Mouse (Mus musculus) gastrocnemius, postnatal 36 days (tissue): ENCODE measurements around the gene Sult1d1. TPM values are rescaled to one million over a fixed set of nuclear protein-coding genes. Genes with fewer than 3 reads are reported as not detected.
"Not testable (repeated sequence)": the region's sequence is repeated elsewhere in the genome, so short reads cannot be mapped to it uniquely, and the experiment has no call there.

ENCODE experiments used
- DNase-seq, 2 experiments: peaks; one replicate each; pipeline ENCODE4 v3.0.0; 2022
- intact Hi-C: fragments of 180-260 bp; cut with DNase I; formaldehyde crosslinking; loops from one replicate; pipeline ENCODE4 v1.15.1; 2025
- long read RNA-seq, 2 experiments: library from polyadenylated mRNA; stranded (forward); transcript quantifications; one replicate each; pipeline ENCODE4 v2.0.0; 2021
- total RNA-seq, 2 experiments: library from RNA; stranded (reverse); gene quantifications; 2 replicates each; pipeline ENCODE4 v1.2.3; 2021

The Sult1d1 gene
- not detected for total RNA-seq
- long read RNA-seq, experiment 1, result 0 reads
- long read RNA-seq, experiment 2, result 0 reads

GRCm38 (mm10) chr5:87568845-87569244 lies at the start of gene Sult1d1:
Gene Sult1d1 (minus strand): TSS chr5:87569027.
- intact Hi-C loops, result no loop called here
- DNase-seq, result no peak

DNA sequence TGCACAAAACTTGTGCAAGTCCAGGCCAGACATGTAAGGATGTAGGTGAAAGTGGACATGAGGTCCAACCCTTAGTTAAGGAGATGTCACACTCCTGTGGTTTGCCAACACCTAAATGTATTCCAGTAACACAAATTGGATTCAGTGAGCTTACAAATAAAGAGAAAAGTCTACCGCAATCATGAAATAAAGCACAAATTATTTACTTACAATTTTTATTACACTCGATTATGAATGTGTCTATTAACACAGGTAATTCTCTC lies 46.2 kb upstream of the Sult1d1 start:
- intact Hi-C loops, result no loop called here
- no peak for DNase-seq

- DNase-seq, result no peak
- intact Hi-C loops, result no loop called here
Observed at GRCm38 (mm10) chr5:87614364-87615127, 45.7 kb upstream of the Sult1d1 start.

DNA sequence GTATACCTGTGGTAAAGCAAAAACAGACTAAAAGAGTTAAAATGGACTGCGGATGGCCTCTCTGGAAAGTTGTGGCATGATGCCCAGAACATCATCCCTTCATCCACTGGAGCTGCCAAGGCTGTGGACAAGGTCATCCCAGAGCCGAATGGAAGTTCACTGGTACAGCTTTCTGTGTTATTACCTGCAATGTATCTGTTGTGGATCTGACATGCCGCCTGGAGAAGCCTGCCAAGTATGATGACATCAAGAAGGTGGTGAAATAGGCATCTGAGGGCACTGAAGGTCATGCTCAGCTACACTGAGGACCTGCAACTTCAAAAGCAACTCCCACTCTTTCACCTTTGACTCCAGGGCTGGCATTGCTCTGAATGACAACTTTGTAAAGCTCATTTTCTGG lies 32.2 kb upstream of the Sult1d1 start:
- no peak for DNase-seq
- intact Hi-C loops, result no loop called here

GRCm38 (mm10) chr5:87597891-87598290 lies 29.1 kb upstream of the Sult1d1 start:
- intact Hi-C loops, result no loop called here

DNA sequence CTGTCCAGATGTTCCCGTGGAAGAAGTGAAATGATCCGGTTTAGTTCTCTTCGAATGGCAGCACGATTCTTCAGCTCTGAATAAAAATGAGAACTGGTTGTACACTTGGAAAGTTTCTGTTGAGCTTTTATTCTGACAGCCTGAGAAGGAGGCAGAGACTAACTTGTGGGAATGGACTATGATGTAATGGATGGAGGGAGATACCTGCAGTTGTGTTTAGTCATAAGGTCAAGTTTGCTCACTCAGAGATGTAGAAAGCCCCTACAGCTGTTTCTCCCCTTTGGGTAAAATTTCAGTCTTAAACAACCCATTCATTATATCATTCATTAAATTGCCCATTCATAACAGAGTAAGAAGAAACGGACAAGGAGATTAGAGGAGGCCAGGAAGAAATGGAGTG lies 22.7 kb upstream of the Sult1d1 start, which contains the start of gene Sult1e1:
Gene Sult1e1, minus strand, starts transcription at position 101 of the 400 bp plus-strand sequence.
- intact Hi-C loops, result no loop called here

More at GRCm38 (mm10) chr5:87597891-87598290, 29.1 kb upstream of the Sult1d1 start:
- no peak for DNase-seq

GRCm38 (mm10) chr5:87589916-87590315 lies 21.1 kb upstream of the Sult1d1 start:
- intact Hi-C loops, result no loop called here
- no peak for DNase-seq

More for the DNA sequence above, 22.7 kb upstream of the Sult1d1 start, which contains the start of gene Sult1e1:
- DNase-seq, result no peak

DNA sequence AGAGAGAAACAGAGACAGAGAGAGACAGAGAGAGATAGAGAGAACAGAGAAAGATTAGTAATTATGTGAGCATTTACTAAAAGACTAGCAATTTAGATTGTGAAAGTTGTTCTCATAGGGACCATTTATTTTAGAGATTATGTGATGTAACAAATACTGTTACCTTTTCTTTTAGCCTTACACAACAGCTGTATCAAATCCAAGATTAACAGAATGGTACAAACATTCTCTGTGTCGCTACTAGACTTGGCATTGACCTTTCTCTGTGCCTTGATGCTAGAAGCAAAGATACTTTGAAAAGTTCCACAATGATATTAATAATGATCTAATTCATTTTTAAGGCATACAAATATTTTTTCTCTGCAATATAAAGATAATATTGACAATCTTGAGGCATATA lies 11.6 kb upstream of the Sult1d1 start:
- DNase-seq, result no peak
- intact Hi-C loops, result no loop called here

GRCm38 (mm10) chr5:87574174-87574573 lies 5.3 kb upstream of the Sult1d1 start:
- no peak for DNase-seq

GRCm38 (mm10) chr5:87573490-87573889 lies 4.7 kb upstream of the Sult1d1 start:
- intact Hi-C loops, result no loop called here
- no peak for DNase-seq

More at GRCm38 (mm10) chr5:87574174-87574573, 5.3 kb upstream of the Sult1d1 start:
- intact Hi-C loops, result no loop called here

DNA sequence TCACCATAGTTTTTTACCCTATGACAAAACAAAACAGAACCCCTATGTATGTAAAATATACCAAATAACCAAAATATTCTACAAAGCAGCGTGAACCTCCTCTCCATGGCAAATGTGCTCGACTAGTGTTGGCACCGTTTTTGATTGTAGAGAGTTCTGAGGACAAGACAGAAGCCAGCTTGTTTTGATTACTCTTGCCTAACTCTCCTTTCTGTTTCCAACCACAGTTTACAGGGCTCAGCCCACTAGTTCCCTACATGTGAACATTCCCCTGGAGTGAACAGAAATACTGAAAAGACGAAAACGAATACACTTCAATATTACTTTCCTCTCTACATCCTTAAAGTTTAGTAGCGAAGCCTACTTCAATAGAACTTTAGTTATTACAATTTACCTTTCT lies 4.0 kb upstream of the Sult1d1 start:
- intact Hi-C loops, result no loop called here

DNA sequence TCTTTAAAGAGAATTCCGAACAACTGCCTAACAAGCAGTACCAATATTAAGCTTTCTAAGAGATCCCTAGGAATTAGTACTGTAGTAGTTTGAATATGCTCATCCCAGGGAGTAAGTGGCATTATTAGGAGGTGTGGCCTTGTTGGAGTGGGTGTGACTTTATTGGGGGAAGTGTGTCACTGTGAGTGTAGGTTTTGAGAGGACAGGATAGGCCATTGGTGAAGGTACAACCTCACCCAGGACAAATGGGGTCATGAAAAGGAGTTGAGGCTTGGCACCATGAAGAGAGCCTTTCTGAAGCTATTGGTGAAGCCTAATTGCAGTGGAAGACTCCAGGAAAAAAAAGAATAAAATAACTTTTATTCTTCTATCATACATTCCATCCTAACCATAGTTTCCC lies 1.5 kb downstream of the Sult1d1 start:
- DNase-seq, result no peak
- intact Hi-C loops, result no loop called here

More for the DNA sequence above, 4.0 kb upstream of the Sult1d1 start:
- DNase-seq, result no peak

DNA sequence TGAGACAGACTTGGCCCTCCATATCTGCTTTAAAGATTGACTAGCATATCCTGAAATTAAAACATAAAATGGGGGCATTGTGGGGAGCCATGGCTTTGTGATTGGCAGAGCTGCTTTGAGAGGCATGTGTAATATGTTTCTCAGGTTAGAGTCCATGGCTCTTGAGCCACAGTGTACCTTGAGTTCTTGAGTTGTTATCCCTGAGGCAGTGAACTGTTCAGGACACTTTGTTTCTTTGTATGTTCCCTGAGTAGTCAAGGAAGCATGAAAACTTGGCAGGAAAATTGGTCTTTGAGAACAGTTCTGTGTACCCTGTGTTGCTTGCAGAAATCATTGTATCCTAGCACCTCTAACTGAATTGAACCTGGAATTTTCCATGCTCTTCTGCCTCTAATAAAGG lies 5.9 kb downstream of the Sult1d1 start:
- DNase-seq, result no peak

DNA sequence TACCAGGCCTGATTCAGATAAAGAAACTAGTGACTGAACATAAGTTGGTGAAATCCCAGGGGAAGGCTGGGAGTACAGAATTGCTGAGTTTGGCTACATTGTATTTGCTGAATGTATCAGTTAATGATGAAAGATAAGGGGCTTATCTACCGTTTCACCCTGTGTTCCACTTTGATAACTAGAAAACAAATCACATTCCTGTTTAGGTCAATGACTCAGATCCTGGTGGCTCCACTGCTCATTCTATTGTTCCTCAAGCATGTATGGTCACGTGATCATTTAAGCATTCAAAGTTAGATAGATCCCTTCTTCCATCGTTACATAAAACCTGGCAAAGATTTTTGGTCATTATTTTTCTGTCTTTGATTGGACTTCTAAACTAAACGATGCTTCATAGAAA lies 6.3 kb downstream of the Sult1d1 start:
- intact Hi-C loops, result no loop called here
- DNase-seq, result no peak

More for the DNA sequence above, 5.9 kb downstream of the Sult1d1 start:
- intact Hi-C loops, result no loop called here

- intact Hi-C loops, result no loop called here
Observed at GRCm38 (mm10) chr5:87560145-87560544, 8.7 kb downstream of the Sult1d1 start.

DNA sequence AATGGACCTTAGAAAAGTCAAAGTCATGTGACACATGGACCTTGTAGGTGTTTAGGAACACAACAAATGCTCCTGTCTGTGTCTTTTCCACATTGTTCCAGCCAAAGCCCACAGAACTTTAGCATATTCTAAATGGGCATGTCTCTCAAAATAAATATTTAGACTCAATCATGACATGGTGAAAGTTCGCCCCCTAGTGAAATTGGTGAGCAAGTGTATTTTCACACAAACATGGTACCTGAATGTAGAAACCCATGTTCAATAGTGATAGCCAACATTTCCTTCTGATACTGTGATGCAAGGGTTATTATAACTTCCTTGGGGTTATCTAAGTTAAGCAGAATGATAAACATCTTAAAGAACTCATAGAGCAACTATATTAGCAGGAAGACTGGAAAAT lies 17.9 kb downstream of the Sult1d1 start:
- no peak for DNase-seq
- intact Hi-C loops, result no loop called here

More at GRCm38 (mm10) chr5:87560145-87560544, 8.7 kb downstream of the Sult1d1 start:
- DNase-seq, result no peak

- intact Hi-C loops, result no loop called here
- DNase-seq, result no peak
Observed at GRCm38 (mm10) chr5:87538111-87538510, 30.7 kb downstream of the Sult1d1 start, which contains the start of gene Sult1b1. Gene Sult1b1 (minus strand): TSS chr5:87538195.

DNA sequence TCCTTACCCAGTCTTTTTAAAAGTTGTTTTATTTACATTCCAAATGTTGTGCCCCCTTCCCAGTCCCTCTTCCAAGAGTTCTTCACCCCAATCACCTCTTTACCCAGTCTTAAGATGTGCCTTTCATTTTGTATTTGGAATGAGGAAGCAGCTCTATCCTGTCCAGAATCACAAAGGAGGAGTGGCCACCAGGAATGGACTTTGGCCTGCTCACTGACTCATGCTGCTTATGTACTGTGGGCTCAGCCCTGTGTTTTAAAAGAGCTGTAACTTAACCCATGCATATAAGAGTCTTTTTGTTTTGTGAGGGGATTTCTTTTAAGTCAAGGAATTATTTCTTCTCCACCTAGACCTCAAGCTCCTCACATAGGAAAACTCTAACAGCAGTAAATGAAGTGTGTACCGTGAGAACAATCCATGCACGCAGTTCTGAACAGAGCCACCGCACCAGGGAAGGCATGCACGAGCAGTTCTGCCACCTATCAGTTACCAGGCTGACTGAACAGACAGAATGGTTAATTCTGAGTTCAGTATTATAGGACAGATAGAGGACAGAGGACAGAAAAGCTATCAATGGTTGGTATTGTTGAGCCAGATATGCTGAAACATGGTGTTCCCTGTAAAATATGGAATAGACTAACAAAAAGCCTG lies 32.7 kb downstream of the Sult1d1 start:
- DNase-seq, result no peak
- intact Hi-C loops, result no loop called here

GRCm38 (mm10) chr5:87532288-87532687 lies 36.5 kb downstream of the Sult1d1 start:
- intact Hi-C loops, result no loop called here
- DNase-seq, result no peak

DNA sequence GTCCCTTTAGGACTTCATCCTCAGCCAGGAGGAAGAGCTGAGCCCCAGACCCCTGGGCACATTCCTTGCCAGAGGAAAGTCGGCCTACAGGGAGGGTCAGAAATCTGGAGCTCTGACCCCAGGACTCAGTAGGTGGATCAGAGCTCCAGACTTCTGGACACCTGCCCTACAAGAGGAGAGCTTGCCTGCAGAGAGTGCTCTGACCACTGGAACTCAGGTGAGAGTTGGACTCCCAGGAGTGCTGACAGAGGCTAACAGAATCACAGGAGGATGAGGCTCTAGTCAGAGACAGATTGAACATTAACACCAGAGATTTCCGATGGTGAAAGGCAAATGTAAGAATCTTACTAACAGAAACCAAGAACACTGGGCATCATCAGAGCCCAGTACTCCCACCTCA lies 45.3 kb downstream of the Sult1d1 start:
- intact Hi-C loops, DNase-seq: not testable (repeated sequence)

DNA sequence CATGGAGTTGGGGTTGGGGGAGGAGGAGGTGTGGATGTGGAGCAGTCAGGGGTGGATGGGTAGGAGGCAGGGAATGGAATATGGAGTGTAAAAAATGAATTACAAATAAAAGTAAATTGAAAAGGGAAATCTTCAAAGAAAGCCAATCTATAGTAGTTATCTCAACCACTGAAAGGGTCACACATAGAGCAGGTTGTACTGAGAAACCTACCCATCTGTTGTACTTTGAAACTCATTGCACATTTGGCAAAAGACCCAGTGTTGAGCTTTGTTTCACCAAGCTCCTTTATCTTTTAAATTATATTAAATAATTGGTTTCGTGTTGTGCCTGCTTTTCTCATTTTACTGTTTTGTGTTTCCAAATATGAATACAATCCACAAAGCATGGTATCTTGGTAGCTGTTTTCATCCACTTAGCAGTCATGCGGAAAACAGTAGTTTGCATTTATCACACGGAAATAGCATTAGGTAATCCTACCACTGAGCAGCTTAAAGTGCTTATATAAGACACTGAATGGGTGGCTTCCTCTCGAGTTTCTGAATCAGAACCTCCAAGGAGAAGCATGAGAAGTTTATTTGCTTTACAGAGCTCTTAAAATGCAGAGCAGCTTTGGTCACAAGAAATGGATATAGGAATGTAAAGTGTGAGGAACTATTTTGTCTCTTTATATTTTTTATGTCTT lies 62.9 kb downstream of the Sult1d1 start:
- no peak for DNase-seq
- intact Hi-C loops, result no loop called here
